Mouse (Mus musculus): ENCODE results near the gene Agtpbp1. TPM values are rescaled to one million over a fixed set of nuclear protein-coding genes. Genes with fewer than 3 reads are reported as not detected.
"Not testable (repeated sequence)": the region's sequence is repeated elsewhere in the genome, so short reads cannot be mapped to it uniquely, and the experiment has no call there.

The Agtpbp1 gene
- polyA plus RNA-seq, 1 experiment, result 0.53 TPM

- peaks cover 12% of the 10 kb centered on the region for H3K27me3 ChIP-seq (replicated peaks)
- H3K36me3 ChIP-seq (replicated peaks; ENCODE audit: low read length), result peaks cover 92% of the 10 kb centered on the region
- H3K4me3 ChIP-seq (replicated peaks), result no peak overlapping the region
- H3K9me3 ChIP-seq, result no peaks in the 10 kb centered on the region
- peaks cover 19% of the 10 kb centered on the region for H3K4me1 ChIP-seq
- TF ChIP-seq GATA1 (IDR thresholded peaks at IDR 0.05; ENCODE audit: borderline replicate concordance, low read length) (no peak), FLI1 (IDR thresholded peaks at IDR 0.05; ENCODE audit: low read length) (no peak)
These were observed 25.4 kb upstream of the Agtpbp1 start for GRCm38 (mm10) chr13:59610437-59610836.

DNA sequence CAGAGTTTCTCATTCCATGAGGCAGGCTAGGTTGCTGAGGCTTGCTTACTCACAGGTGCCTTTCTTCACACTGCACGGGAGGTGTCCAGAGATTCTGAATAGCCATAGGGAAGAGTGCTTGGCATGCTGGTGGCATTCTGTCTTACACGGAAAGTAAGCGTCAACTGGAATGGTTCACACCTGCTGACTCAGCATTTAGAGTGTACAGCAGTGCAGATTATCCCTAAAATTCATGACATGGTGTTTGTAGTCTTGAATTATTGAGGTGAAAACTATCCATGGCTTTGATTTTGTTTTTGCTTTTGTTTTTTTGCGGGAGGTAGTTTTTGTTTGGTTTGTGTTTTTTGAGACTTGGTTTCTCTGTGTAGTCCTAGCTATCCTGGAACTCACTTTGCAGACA, 24.9 kb upstream of the Agtpbp1 start:
- Histone ChIP-seq H3K27me3 (replicated peaks) (peaks cover 12% of the 10 kb centered on the region), H3K4me1 (peaks cover 24% of the 10 kb centered on the region), H3K4me3 (replicated peaks) (no peak overlapping the region), H3K36me3 (replicated peaks; ENCODE audit: low read length) (peaks cover 92% of the 10 kb centered on the region), H3K9me3 (no peaks in the 10 kb centered on the region)
- no peak for TF ChIP-seq FLI1 (IDR thresholded peaks at IDR 0.05; ENCODE audit: low read length)
- no peak for TF ChIP-seq GATA1 (IDR thresholded peaks at IDR 0.05; ENCODE audit: borderline replicate concordance, low read length)

DNA sequence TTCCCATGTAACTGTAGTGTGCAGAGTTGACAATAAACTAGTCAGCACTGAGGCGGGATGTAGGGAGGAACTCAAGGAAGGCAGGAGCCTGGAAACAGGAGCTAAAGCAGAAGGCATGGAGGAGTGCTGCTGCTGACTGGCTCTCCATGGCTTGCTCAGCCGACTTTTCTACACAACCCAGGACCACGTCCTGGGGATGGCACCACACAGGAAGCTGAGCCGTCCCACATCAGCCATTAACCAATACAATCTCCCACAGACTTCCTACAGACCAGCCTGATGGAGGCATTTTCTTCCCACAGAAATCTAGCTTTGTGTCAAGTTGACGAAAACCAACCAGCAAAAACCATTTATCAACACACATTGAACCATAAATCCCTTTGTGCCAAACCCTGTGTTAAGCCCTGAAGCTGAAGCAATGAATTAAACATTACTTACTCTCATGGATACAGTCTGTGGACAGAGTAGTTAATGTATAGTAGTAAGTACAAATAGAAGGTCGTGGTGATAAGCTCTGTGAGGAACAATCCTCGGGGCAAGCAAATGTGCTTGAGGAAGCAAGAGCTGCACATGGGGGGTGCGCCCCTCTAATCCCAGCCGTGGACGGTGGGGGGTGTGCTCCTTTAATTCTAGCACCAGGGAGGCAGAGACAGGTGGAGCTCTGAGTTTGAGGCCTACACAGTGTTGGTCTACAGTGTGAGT, 20.3 kb upstream of the Agtpbp1 start:
- peaks cover 98% of the 10 kb centered on the region for H3K36me3 ChIP-seq (replicated peaks; ENCODE audit: low read length)
- H3K9me3 ChIP-seq, result peaks cover 18% of the 10 kb centered on the region; the same call in 1 of the 2 replicates
- no peak overlapping the region for H3K4me3 ChIP-seq (replicated peaks)
- no peak for TF ChIP-seq GATA1 (IDR thresholded peaks at IDR 0.05; ENCODE audit: borderline replicate concordance, low read length)
- TF ChIP-seq FLI1 (IDR thresholded peaks at IDR 0.05; ENCODE audit: low read length), result no peak
- peaks cover 12% of the 10 kb centered on the region for H3K27me3 ChIP-seq (replicated peaks)
- peaks cover 24% of the 10 kb centered on the region for H3K4me1 ChIP-seq

DNA sequence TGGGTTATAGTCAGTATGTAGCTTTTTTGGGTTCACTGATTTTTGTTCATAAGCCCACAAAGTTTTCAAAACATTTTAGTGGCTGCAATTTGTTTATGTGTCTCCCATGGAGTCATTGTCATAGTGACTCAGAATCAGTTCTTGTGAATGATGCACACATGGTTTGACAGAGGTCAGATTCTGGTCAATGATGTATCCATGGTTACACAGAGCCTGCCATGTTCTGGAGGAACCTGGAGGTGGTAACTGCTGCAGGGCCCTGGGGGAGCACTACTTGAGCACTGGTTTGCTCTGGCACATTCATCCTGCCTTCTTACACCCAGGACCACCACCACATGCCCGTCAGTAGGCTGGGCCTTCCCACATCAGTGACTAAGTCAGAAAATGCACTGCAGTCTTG, 19.5 kb upstream of the Agtpbp1 start:
- Histone ChIP-seq H3K27me3 (replicated peaks) (peaks cover 12% of the 10 kb centered on the region), H3K9me3 (peaks cover 18% of the 10 kb centered on the region; the same call in 1 of the 2 replicates), H3K4me1 (peaks cover 24% of the 10 kb centered on the region), H3K4me3 (replicated peaks) (no peak overlapping the region), H3K36me3 (replicated peaks; ENCODE audit: low read length) (peaks cover 98% of the 10 kb centered on the region)
- TF ChIP-seq GATA1 (IDR thresholded peaks at IDR 0.05; ENCODE audit: borderline replicate concordance, low read length), result no peak
- no peak for TF ChIP-seq FLI1 (IDR thresholded peaks at IDR 0.05; ENCODE audit: low read length)

- H3K36me3 ChIP-seq (replicated peaks; ENCODE audit: low read length), result peaks cover 87% of the 10 kb centered on the region
These were observed 18.1 kb upstream of the Agtpbp1 start for GRCm38 (mm10) chr13:59603096-59603495.

DNA sequence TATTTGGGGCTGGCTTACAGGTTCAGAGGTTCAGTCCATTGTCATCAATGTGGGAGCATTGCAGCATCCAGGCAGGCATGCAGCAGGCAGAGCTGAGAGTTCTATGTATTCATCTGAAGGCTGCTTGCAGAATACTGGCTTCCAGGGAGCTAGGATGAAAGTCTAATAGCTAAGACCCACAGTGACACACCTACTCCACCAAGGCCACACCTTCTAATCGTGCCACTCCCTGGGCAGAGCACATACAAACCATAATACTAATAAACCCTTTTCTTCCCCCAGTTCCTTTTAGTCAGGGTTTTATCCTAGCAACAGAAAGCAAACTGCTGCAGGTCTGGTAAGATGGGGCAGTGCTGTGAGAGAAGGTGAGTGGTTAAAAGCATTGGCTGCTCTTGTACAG, 7.6 kb upstream of the Agtpbp1 start:
- Histone ChIP-seq H3K36me3 (replicated peaks; ENCODE audit: low read length) (peaks cover 85% of the 10 kb centered on the region), H3K9me3 (0 out of 2 replicates have a peak, but pooled peaks cover 3% of the 10 kb centered on the region)
- TF ChIP-seq GATA1 (IDR thresholded peaks at IDR 0.05; ENCODE audit: borderline replicate concordance, low read length) (no peak), FLI1 (IDR thresholded peaks at IDR 0.05; ENCODE audit: low read length) (no peak)

More at GRCm38 (mm10) chr13:59603096-59603495, 18.1 kb upstream of the Agtpbp1 start:
- Histone ChIP-seq H3K4me3 (replicated peaks) (no peak overlapping the region), H3K4me1 (peaks cover 24% of the 10 kb centered on the region), H3K9me3 (peaks cover 18% of the 10 kb centered on the region; the same call in 1 of the 2 replicates), H3K27me3 (replicated peaks) (peaks cover 9% of the 10 kb centered on the region)
- no peak for TF ChIP-seq GATA1 (IDR thresholded peaks at IDR 0.05; ENCODE audit: borderline replicate concordance, low read length)
- TF ChIP-seq FLI1 (IDR thresholded peaks at IDR 0.05; ENCODE audit: low read length), result no peak

DNA sequence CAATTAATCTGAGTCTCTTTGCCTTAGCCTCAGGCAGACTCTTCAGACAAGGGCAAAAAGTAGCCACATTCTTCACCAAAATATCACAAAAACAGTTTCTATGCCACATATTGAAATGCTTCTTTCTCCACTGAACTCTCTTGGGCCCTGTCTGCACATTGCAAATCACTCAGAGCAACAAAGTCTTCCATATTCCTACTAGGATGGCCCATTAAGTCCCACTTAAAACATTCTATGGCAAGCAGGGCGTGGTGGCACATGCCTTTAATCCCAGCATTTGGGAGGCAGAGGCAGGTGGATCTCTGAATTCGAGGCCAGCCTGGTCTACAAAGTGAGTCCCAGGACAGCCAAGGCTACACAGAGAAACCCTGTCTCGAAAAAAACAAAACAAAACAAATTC, 7.0 kb upstream of the Agtpbp1 start:
- H3K9me3 ChIP-seq; H3K4me3 ChIP-seq (replicated peaks); H3K27me3 ChIP-seq (replicated peaks): not testable (repeated sequence)
- H3K36me3 ChIP-seq (replicated peaks; ENCODE audit: low read length), result peaks cover 91% of the 10 kb centered on the region
- peaks cover 26% of the 10 kb centered on the region for H3K4me1 ChIP-seq

More for the DNA sequence above, 7.6 kb upstream of the Agtpbp1 start:
- Histone ChIP-seq H3K27me3 (replicated peaks) (no peaks in the 10 kb centered on the region), H3K4me3 (replicated peaks) (no peak overlapping the region), H3K4me1 (peaks cover 20% of the 10 kb centered on the region)

- Histone ChIP-seq H3K4me3 (replicated peaks) (no peak overlapping the region), H3K27me3 (replicated peaks) (no peaks in the 10 kb centered on the region), H3K9me3 (0 out of 2 replicates have a peak, but pooled peaks cover 3% of the 10 kb centered on the region), H3K36me3 (replicated peaks; ENCODE audit: low read length) (peaks cover 82% of the 10 kb centered on the region), H3K4me1 (peaks cover 38% of the 10 kb centered on the region)
- TF ChIP-seq GATA1 (IDR thresholded peaks at IDR 0.05; ENCODE audit: borderline replicate concordance, low read length) (no peak), FLI1 (IDR thresholded peaks at IDR 0.05; ENCODE audit: low read length) (no peak)
These were observed 5.7 kb upstream of the Agtpbp1 start for GRCm38 (mm10) chr13:59590691-59591090.

DNA sequence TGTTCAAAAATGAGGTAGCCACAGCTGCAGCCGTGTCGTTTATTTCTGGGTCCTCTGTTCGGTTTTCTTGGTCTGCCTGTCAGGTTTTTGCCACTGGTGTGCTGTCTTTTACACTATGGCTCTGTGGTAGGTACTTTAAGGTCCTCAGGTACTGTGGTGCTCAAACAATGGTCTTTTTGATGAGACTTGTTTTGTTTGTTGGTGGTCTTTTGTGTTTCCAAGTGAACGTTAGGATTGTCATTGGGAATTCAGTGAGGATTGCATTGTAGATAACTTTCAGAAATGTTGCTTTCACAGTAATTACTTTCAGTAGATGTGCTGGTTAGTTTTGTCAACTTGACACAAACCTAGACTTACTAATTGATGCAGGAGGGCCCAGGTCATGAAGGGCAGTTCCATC, 4.6 kb upstream of the Agtpbp1 start:
- no peak overlapping the region for H3K4me3 ChIP-seq (replicated peaks)
- TF ChIP-seq FLI1 (IDR thresholded peaks at IDR 0.05; ENCODE audit: low read length) (no peak), GATA1 (IDR thresholded peaks at IDR 0.05; ENCODE audit: borderline replicate concordance, low read length) (no peak)
- H3K4me1 ChIP-seq, result peaks cover 36% of the 10 kb centered on the region
- H3K9me3 ChIP-seq, result 0 out of 2 replicates have a peak, but pooled peaks cover 3% of the 10 kb centered on the region
- no peaks in the 10 kb centered on the region for H3K27me3 ChIP-seq (replicated peaks)
- peaks cover 77% of the 10 kb centered on the region for H3K36me3 ChIP-seq (replicated peaks; ENCODE audit: low read length)

GRCm38 (mm10) chr13:59587201-59587600, 2.2 kb upstream of the Agtpbp1 start:
- H3K36me3 ChIP-seq (replicated peaks; ENCODE audit: low read length), result peaks cover 54% of the 10 kb centered on the region
- TF ChIP-seq FLI1 (IDR thresholded peaks at IDR 0.05; ENCODE audit: low read length), result no peak

More at GRCm38 (mm10) chr13:59587201-59587600, 2.2 kb upstream of the Agtpbp1 start:
- no peaks in the 10 kb centered on the region for H3K9me3 ChIP-seq
- H3K27me3 ChIP-seq (replicated peaks), result no peaks in the 10 kb centered on the region
- peaks cover 41% of the 10 kb centered on the region for H3K4me1 ChIP-seq
- H3K4me3 ChIP-seq (replicated peaks), result peak overlapping the region; percentile 62
